Mouse (Mus musculus): ENCODE results near the gene Aspdh. TPM values are rescaled to one million over a fixed set of nuclear protein-coding genes. Genes with fewer than 3 reads are reported as not detected.

Aspdh gene
- polyA plus RNA-seq, 1 experiment from 2014 or later, result 2.1 TPM

- DNase-seq (ENCODE audit: low spot score) (peak; percentile 68), ATAC-seq (ENCODE audit: low FRiP score) (peak; percentile 82)
- peak overlapping the region; percentile 58 for H3K27ac ChIP-seq (ENCODE audit: low read depth, low read length)
- peak overlapping the region; percentile 41; the same call in 1 of the 2 replicates for H3K9ac ChIP-seq (ENCODE audit: low read depth, low read length)
- H3K27me3 ChIP-seq (ENCODE audit: control insufficient read depth, insufficient read depth, low read length), result no peaks in the 10 kb centered on the region; the same call in 1 of the 2 replicates
- no peaks in the 10 kb centered on the region for H3K36me3 ChIP-seq (ENCODE audit: control insufficient read depth, insufficient read depth, low read length)
- H3K9me3 ChIP-seq (ENCODE audit: control insufficient read depth, low read length), result no peaks in the 10 kb centered on the region
- H3K4me2 ChIP-seq (replicated peaks; ENCODE audit: low read depth, low read length), result no peak overlapping the region
- 13% methylated on average over 4 of the region's 4 CpGs for WGBS
- peaks cover 8% of the 10 kb centered on the region for H3K4me1 ChIP-seq (replicated peaks; ENCODE audit: control insufficient read depth, insufficient read depth, low read length)
- no peak overlapping the region for H3K4me3 ChIP-seq (ENCODE audit: low read depth, low read length)
Observed at GRCm38 (mm10) chr7:44474419-44474818, 9.2 kb downstream of the Aspdh start.

GRCm38 (mm10) chr7:44475046-44475614, 9.9 kb downstream of the Aspdh start:
- ATAC-seq (ENCODE audit: low FRiP score) (peak; percentile 18; the same call in 1 of the 2 replicates), DNase-seq (ENCODE audit: low spot score) (no peak)
- H3K4me2 ChIP-seq (replicated peaks; ENCODE audit: low read depth, low read length), result no peak overlapping the region
- H3K36me3 ChIP-seq (ENCODE audit: control insufficient read depth, insufficient read depth, low read length), result no peaks in the 10 kb centered on the region
- peaks cover 8% of the 10 kb centered on the region for H3K4me1 ChIP-seq (replicated peaks; ENCODE audit: control insufficient read depth, insufficient read depth, low read length)
- 26% methylated on average over 5 of the region's 5 CpGs for WGBS
- H3K9ac ChIP-seq (ENCODE audit: low read depth, low read length), result no peak overlapping the region
- peak overlapping the region; percentile 58; the same call in 1 of the 2 replicates for H3K27ac ChIP-seq (ENCODE audit: low read depth, low read length)
- H3K9me3 ChIP-seq (ENCODE audit: control insufficient read depth, low read length), result no peaks in the 10 kb centered on the region
- H3K27me3 ChIP-seq (ENCODE audit: control insufficient read depth, insufficient read depth, low read length), result no peaks in the 10 kb centered on the region; the same call in 1 of the 2 replicates
- H3K4me3 ChIP-seq (ENCODE audit: low read depth, low read length), result no peak overlapping the region

- H3K27me3 ChIP-seq (ENCODE audit: control insufficient read depth, insufficient read depth, low read length), result peaks cover 3% of the 10 kb centered on the region; the same call in 1 of the 2 replicates
- 78% methylated on average over 3 of the region's 3 CpGs for WGBS
- no peaks in the 10 kb centered on the region for H3K9me3 ChIP-seq (ENCODE audit: control insufficient read depth, low read length)
Observed at GRCm38 (mm10) chr7:44482836-44483435, 17.7 kb downstream of the Aspdh start.

GRCm38 (mm10) chr7:44484109-44484508, 18.9 kb downstream of the Aspdh start:
- 100% methylated on average over 1 of the region's 1 CpGs for WGBS
- Histone ChIP-seq H3K9ac (ENCODE audit: low read depth, low read length) (no peak overlapping the region), H3K36me3 (ENCODE audit: control insufficient read depth, insufficient read depth, low read length) (no peaks in the 10 kb centered on the region), H3K4me3 (ENCODE audit: low read depth, low read length) (no peak overlapping the region), H3K9me3 (ENCODE audit: control insufficient read depth, low read length) (no peaks in the 10 kb centered on the region), H3K27ac (ENCODE audit: low read depth, low read length) (no peak overlapping the region), H3K4me2 (replicated peaks; ENCODE audit: low read depth, low read length) (no peak overlapping the region), H3K27me3 (ENCODE audit: control insufficient read depth, insufficient read depth, low read length) (0 out of 2 replicates have a peak, but pooled peaks cover 3% of the 10 kb centered on the region), H3K4me1 (replicated peaks; ENCODE audit: control insufficient read depth, insufficient read depth, low read length) (no peaks in the 10 kb centered on the region)
- DNase-seq (ENCODE audit: low spot score) (no peak), ATAC-seq (ENCODE audit: low FRiP score) (no peak)

More at GRCm38 (mm10) chr7:44482836-44483435, 17.7 kb downstream of the Aspdh start:
- H3K36me3 ChIP-seq (ENCODE audit: control insufficient read depth, insufficient read depth, low read length), result no peaks in the 10 kb centered on the region
- ATAC-seq (ENCODE audit: low FRiP score) (no peak), DNase-seq (ENCODE audit: low spot score) (no peak)
- no peaks in the 10 kb centered on the region for H3K4me1 ChIP-seq (replicated peaks; ENCODE audit: control insufficient read depth, insufficient read depth, low read length)
- H3K4me2 ChIP-seq (replicated peaks; ENCODE audit: low read depth, low read length), result no peak overlapping the region
- H3K27ac ChIP-seq (ENCODE audit: low read depth, low read length), result no peak overlapping the region
- H3K9ac ChIP-seq (ENCODE audit: low read depth, low read length), result no peak overlapping the region
- no peak overlapping the region for H3K4me3 ChIP-seq (ENCODE audit: low read depth, low read length)

GRCm38 (mm10) chr7:44484841-44485571, 19.8 kb downstream of the Aspdh start:
- DNase-seq (ENCODE audit: low spot score), result peak; percentile 91
- Histone ChIP-seq H3K4me2 (replicated peaks; ENCODE audit: low read depth, low read length) (no peak overlapping the region), H3K9ac (ENCODE audit: low read depth, low read length) (no peak overlapping the region), H3K27me3 (ENCODE audit: control insufficient read depth, insufficient read depth, low read length) (0 out of 2 replicates have a peak, but pooled peaks cover 3% of the 10 kb centered on the region), H3K9me3 (ENCODE audit: control insufficient read depth, low read length) (no peaks in the 10 kb centered on the region), H3K4me3 (ENCODE audit: low read depth, low read length) (no peak overlapping the region), H3K4me1 (replicated peaks; ENCODE audit: control insufficient read depth, insufficient read depth, low read length) (no peaks in the 10 kb centered on the region), H3K27ac (ENCODE audit: low read depth, low read length) (no peak overlapping the region), H3K36me3 (ENCODE audit: control insufficient read depth, insufficient read depth, low read length) (no peaks in the 10 kb centered on the region)
- ATAC-seq (ENCODE audit: low FRiP score), result peak; percentile 75
- WGBS, result 40% methylated on average over 5 of the region's 5 CpGs

- 68% methylated on average over 6 of the region's 7 CpGs for WGBS
- Histone ChIP-seq H3K27ac (ENCODE audit: low read depth, low read length) (no peak overlapping the region), H3K9me3 (ENCODE audit: control insufficient read depth, low read length) (no peaks in the 10 kb centered on the region), H3K4me3 (ENCODE audit: low read depth, low read length) (no peak overlapping the region), H3K4me2 (replicated peaks; ENCODE audit: low read depth, low read length) (no peak overlapping the region), H3K36me3 (ENCODE audit: control insufficient read depth, insufficient read depth, low read length) (no peaks in the 10 kb centered on the region), H3K9ac (ENCODE audit: low read depth, low read length) (no peak overlapping the region), H3K27me3 (ENCODE audit: control insufficient read depth, insufficient read depth, low read length) (0 out of 2 replicates have a peak, but pooled peaks cover 3% of the 10 kb centered on the region), H3K4me1 (replicated peaks; ENCODE audit: control insufficient read depth, insufficient read depth, low read length) (no peaks in the 10 kb centered on the region)
- no peak; the same call in 1 of the 2 replicates for ATAC-seq (ENCODE audit: low FRiP score)
- no peak for DNase-seq (ENCODE audit: low spot score)
Observed at GRCm38 (mm10) chr7:44485572-44486195, 20.5 kb downstream of the Aspdh start.

- ATAC-seq (ENCODE audit: low FRiP score), result no peak
- Histone ChIP-seq H3K9me3 (ENCODE audit: control insufficient read depth, low read length) (no peaks in the 10 kb centered on the region), H3K4me3 (ENCODE audit: low read depth, low read length) (no peak overlapping the region), H3K4me1 (replicated peaks; ENCODE audit: control insufficient read depth, insufficient read depth, low read length) (no peaks in the 10 kb centered on the region), H3K27ac (ENCODE audit: low read depth, low read length) (no peak overlapping the region), H3K27me3 (ENCODE audit: control insufficient read depth, insufficient read depth, low read length) (0 out of 2 replicates have a peak, but pooled peaks cover 3% of the 10 kb centered on the region), H3K36me3 (ENCODE audit: control insufficient read depth, insufficient read depth, low read length) (no peaks in the 10 kb centered on the region), H3K4me2 (replicated peaks; ENCODE audit: low read depth, low read length) (no peak overlapping the region), H3K9ac (ENCODE audit: low read depth, low read length) (no peak overlapping the region)
- 67% methylated on average over 13 of the region's 13 CpGs for WGBS
- no peak for DNase-seq (ENCODE audit: low spot score)
Observed at GRCm38 (mm10) chr7:44486927-44487575, 21.9 kb downstream of the Aspdh start.

GRCm38 (mm10) chr7:44487936-44488335, 22.7 kb downstream of the Aspdh start:
- H3K27me3 ChIP-seq (ENCODE audit: control insufficient read depth, insufficient read depth, low read length), result no peaks in the 10 kb centered on the region
- H3K4me3 ChIP-seq (ENCODE audit: low read depth, low read length), result no peak overlapping the region
- 92% methylated on average over 7 of the region's 7 CpGs for WGBS
- DNase-seq (ENCODE audit: low spot score), result no peak
- no peak overlapping the region for H3K9ac ChIP-seq (ENCODE audit: low read depth, low read length)
- ATAC-seq (ENCODE audit: low FRiP score), result no peak
- H3K9me3 ChIP-seq (ENCODE audit: control insufficient read depth, low read length), result no peaks in the 10 kb centered on the region
- no peak overlapping the region for H3K4me2 ChIP-seq (replicated peaks; ENCODE audit: low read depth, low read length)
- H3K27ac ChIP-seq (ENCODE audit: low read depth, low read length), result no peak overlapping the region
- H3K4me1 ChIP-seq (replicated peaks; ENCODE audit: control insufficient read depth, insufficient read depth, low read length), result no peaks in the 10 kb centered on the region
- no peaks in the 10 kb centered on the region for H3K36me3 ChIP-seq (ENCODE audit: control insufficient read depth, insufficient read depth, low read length)
